Mouse (Mus musculus) cerebellum, postnatal 14 days (tissue): Measurements from ENCODE around the gene Marveld2.
A peak's percentile ranks its signal among the peaks of the same experiment; 100 is the strongest.

ENCODE experiments used
- DNase-seq, 2 experiments: peaks; one replicate each; pipeline ENCODE4 v3.0.0; 2021; ENCODE audit warnings: mixed read lengths in 2 of 2

Gene Marveld2

DNA sequence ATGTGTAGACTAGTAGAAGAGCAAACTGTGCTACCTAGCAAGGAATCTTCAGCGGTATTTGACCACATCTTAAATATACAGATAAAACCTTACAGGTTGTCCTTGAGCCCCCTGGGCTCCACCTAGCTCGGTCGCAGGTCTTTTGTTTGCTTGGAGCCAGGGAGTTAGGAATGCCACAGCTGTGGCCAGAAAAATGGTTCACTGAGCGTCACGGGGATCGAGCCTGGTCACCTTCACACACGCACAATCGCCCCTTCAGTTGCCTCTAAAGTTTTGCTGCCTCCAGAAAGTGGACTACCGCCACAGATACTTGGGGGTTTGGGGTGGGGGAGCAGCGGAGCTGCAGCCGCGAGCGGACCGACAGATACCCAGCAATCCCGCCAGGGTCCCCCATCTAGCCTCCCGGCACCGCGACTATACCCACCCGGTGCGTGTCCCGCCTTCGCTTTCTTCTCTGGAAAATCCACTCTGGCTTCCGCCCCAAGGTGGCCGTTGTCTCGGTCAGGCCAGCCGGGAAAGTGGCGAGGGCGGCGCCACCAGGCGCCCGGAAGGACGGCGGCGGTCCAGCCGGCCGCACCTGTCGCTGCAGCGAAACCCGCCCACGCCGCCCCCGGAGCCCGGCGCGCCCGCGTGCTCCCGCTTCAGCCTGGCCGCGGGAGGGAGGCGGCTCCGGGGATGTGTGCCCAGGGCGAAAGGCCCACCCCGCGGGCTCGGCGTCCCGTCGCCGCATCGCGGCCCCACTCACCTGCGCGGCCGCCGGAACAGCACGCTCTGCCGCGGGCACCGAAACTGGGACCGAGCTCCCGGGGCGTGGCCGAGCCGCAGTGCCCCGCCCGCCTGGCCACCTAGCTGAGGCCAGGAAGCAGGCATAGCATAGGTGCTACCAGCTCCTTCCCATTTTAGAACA is at the start of gene Marveld2:
Gene Marveld2, minus strand, starts transcription at position 791 of the 907 bp plus-strand sequence.
- peak; percentile 72 to 81 for DNase-seq

DNA sequence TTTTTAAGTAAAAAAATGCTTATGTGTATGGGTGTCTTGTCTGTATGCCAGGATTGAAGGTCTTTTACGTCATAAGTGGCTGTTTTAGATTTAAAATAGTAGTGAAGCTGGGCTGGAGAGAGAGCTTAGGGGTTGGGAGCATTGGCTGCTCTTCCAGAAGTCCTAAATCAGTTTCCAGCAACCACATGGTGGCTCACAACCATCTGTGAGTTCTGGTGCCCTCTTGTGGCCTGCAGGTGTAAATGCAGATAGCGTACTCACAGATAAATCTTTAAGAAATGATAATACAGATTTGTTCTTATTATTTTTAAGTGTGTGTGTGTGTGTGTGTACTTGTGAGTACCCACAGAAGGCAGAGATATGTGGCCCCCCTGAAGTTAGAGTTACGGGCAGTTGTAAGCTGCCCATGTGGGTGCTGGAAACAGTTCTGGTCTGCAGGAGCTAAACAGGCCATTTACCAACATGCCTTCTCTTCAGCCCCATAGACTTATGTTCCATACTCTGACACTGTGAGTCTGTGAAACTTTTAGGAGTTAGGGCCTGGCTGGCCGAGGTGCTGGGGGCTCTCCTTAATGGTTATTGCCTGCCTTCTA is 43.2 kb upstream of the Marveld2 start:
- DNase-seq: peak; percentile 74 to 79

DNA sequence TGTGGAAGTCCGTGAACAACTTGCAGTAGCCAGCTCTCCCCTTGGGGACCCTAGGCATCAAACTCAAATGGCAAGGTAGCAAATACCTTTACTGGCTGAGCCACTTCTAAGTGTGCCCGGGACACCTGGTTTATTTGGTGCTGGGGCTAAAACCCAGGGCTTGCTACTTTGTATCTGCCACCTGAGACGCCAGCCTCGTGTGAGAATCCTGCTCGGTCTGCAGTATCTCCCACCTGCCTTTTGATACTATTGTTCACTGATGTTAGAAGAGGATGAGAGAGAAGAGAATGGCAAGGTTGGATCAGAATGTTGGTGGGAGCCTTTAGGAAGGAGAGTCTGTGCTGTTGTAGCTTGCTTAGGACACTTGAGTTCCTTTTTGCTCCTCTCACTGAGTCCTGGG is 41.3 kb upstream of the Marveld2 start:
- no peak for DNase-seq

DNA sequence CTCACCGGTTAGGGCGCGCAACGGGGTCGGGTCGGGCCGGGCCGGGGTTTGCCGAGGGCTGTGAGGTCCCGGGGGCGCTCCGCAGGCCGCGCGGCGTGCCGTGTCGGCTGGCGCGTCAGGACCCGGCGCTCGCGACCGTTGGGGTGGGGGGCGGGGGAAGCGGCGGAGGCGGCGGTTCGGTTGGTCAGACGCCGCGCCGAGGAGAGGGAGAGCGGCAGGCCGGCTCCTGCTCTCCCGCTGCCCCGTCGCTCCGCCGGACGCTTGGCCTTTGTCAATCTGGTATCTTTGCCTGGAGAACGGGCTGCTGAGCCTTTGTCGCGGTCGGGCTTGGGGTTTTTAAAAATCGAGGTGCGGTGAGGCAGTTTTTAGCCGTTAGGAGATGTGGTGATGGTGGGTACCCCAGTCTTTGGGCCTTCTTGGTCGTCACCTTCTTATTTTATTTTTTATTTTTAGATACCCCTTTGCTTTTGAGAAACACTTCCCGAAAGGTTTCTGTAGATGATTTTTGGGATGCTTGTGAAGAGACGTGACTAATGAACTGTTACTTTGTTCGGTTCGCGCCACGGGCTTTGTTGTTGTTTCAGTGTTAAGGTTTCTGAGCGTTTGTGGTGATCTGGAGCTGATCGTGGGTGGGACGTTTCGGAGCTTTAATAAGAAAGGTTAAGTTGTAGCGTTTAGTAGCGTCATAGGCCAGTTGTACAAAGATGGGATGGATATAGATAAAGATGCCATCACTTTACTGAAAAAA is 34.8 kb upstream of the Marveld2 start, which contains the start of gene Taf9:
Gene Taf9, plus strand, starts transcription at position 141 of the 748 bp plus-strand sequence.
- DNase-seq: no peak

DNA sequence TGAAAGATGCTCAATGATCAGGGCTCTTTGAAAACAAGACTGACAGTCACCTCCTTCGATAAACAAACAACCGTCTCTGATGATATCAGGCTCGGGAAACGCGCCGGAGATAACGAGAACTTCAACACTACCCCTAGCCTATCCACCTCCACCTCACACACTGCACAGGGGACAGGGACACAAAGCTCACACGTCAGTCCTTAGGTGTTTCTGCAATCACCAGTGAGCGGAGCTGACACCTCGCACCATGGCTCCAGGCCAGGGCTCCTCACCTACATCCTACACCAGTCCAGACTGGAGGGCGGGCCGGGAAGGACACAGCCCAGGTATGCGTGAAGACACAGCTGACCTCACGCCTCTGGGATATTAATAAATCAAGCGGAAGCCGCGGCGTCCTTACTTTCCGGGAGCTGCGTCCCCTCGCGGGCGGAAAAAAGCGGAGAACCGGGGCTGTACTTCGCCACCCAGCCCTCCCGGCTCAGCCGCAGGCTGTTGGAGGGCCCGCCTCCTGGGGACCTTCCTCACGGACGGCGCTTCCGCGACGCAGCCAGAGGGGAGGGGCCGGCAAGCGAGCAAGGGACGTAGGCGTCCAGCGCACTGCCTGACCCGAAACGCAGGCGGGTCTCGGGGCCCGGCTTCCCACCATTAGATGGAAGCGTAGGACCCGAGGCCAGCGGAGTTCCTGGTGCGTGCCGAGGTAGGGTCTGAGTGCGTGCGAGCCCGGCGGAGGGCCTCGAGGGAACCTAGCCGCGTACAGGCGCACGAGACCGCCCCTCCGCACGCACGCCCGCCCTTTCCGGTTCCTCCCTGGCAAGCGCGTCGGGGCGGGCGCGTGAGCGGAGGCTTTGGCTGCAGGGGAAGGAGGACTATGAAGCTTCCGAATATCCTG is 34.0 kb upstream of the Marveld2 start, which contains the start of the genes Ak6 and Rad17:
Gene Ak6, plus strand, starts transcription at position 430 of the 889 bp plus-strand sequence.
Gene Rad17, minus strand, starts transcription at position 502 of the 889 bp plus-strand sequence.
- peak; percentile 98 for DNase-seq

DNA sequence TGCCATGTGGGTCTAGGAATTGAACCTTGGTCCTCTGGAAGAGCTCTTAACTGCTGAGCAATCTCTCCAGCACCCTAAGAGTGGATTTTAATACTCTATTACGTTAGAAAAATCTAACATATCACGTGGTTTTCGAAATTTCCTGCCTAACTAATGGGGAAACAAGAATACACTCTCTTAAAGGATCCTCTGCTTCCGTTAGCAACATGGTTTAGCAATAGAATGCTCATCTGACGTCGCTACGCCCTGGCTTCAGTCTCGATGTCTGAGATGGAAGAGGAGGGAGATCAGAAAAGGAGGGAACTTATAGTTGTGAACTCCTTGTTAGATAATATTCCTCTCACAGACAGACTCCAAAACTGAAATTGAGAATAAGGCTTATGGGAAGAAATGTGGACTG is 31.5 kb upstream of the Marveld2 start:
- no peak for DNase-seq

DNA sequence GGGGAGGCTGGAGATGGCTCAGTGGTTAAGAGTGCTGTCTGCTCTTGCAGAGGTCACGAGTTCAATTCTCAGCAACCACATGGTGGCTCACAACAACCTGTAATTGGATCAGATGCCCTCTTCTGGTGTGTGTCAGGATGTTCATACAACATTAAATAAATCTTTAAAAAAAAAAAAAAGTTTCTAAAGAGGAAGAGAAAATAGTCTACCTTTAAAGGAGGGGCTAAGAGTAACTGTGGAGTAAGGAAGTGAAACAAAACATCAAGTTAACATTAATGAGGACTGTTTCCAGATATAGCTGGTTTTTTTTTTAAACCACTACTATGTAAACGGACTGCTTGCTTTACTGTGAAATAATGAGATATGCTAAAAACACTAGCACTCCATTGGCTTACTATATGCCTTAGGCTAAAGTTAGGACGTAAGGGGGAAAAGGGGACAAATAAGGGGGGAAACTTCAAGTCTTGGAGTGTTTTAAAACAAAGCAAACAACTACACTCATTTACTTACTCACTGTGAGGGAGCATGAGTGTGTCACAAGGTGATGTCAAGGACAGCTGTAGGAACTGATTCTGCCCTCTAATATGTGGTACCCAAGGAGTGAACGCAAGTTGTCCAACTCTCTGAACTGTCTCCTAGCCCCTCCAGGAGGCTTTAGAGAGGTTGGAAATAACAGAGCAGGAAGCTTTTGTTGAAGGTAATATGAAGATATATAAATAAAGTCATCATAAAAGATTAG is 25.9 kb upstream of the Marveld2 start:
- no peak for DNase-seq

DNA sequence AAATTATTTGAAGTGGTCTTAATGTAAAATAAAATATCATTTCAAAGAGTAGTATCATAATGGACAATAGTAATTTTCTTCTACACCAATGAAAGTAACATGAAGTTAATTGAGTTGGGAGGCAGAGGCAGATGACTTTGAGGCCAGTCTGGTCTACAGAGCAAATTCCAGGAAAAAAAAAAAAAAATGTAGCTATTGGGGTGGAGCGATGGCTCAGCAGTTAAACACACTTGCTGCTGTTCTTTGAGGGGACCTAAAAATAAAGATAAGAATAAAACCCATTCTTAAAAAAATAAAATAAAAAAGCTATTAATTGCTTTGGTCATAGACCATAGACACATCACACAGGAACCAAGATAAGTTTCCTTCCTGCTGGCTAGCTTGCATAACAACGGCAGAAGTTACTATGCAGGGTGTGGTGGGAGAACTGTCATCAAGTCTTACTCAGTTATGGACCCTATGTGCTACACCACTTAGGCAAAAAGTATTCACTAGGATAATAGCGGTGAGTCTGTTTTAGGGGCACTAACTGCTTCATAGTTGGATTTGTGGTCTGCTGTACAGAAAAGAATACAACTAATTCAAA is 17.4 kb upstream of the Marveld2 start:
- no peak for DNase-seq

DNA sequence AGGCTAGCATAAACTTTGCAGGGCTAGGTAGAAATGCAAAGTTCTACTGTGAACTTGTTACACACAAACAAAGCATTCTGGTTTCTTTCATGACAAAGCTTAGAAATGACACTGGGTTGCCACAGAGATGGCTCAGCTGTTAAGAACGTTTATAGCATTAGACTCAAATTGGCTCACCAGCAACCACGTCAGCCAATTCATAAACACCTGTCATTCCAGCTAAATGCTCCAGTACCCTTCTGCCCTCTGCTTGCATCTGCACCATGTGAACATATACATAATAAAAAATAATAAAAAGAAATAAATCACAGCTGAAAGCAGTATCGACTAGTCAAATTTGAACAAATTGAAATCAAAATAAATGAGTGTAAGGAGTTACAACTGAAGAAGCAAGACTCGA is 5.5 kb upstream of the Marveld2 start:
- no peak for DNase-seq

DNA sequence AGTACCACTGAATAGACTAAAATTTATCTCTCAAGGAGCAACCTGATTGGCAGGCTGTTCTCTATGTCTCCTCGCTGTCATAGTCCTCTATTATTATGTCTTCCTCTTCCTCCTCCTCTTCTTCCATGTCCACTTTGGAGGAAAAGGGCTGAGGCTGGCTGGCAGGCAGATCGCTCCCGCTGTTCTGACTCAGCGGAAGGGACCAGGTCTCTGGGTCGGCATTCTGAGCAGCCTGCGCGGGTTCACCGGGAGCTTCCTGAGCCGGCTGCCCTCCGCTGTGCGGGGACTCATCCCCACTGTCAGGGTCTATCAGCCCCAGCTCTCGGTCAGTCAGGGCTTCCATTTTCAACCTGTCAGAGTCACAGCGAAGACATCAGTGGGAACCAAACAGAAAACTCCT is 812 bp upstream of the Marveld2 start:
- peak; percentile 11 to 20 for DNase-seq

DNA sequence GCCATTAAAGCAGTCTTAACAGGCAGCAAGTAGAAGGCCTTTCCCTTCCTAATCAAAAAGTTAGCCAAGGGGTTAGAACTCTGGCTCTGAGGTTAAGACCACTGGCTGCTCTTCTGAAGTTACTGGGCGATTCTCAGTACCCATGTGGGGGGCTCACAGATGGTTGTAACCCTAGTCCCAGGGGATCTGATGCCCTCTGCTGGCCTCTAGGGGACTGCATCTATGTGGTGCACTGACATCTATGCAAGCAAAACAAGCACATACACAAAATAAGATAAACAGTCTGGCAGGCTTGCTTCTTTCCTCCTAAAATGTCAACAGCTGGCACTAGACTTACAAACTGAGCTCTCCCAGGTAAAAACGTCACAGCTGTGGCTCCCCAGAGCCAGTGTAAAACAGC is 3.9 kb downstream of the Marveld2 start:
- peak in 1 of 2 experiments; percentile 12 for DNase-seq

DNA sequence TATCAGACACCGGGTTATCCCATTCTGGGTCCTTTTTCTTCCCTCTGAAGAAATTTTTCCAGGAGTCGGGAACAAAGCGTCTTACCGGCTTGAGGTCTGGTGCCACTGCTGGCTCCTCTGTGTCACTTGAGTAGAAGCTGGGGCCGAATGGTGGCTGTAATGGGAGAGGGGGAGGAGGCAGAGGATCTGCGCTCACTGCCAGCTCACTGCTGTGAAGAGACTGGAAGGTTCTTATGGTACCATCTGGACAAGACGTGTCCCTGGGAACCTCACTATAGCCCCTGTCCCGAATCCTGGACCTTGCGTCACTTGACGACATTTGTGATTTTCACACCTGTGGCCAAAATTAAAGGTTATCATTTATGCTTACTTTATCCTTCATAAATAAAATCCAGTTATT is 4.5 kb downstream of the Marveld2 start:
- DNase-seq: peak; percentile 65

DNA sequence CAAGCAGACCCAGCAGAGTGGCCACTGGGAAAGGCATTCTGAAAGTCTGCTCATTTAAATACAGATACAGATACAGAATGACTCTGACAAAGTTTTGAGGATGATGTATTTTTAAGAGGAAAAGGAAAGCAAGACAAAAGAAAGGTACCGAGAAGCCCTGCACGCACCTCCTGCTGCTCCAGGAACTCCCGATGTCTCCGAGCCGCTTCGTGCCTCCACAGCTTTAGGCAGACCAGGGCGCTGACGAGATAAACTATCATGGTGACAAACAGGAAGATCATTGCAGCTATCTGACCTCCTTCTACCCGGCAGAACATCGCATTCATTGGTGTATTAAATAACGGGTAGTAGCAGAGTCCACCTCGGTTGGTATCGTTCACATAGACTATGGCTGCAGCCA is 5.5 kb downstream of the Marveld2 start:
- DNase-seq: no peak

DNA sequence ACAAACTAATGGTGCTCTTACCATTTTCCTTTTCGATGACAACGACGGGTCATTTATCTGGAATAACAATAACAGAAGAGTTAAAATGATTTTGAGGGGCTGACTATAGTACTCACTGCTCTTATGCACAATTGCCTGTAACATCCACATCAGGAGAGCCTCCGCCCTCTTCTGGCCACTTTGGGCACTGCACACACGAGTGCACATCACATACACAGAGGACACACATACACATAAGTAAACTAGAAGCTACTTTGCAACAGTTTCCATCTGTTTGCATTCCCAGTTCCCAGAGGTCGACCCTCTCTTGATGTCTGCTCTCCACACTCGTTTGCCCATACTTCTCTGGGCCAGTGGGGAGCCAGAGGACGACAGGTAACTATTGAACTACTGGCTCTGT is 9.0 kb downstream of the Marveld2 start:
- DNase-seq: peak in 1 of 2 experiments; percentile 29

DNA sequence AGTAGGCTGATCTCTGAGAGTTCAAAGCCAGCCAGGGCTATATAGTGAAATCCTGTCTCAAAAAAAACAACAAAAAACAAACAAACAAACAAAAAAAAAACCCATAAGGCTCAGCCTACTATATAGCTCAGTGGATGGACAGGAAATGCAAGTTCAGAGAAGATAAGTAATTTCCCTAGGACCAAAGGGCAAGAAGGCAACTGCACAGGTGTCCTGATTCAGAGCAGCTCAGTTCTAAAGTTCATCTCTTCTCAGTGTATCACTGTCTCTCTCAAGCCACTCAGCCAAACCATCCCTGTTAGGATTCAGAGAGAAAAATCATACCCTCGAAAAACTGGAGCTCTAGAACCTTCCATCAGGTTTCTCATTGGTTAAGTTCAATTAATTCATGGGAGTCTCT is 10.9 kb downstream of the Marveld2 start:
- no peak for DNase-seq

DNA sequence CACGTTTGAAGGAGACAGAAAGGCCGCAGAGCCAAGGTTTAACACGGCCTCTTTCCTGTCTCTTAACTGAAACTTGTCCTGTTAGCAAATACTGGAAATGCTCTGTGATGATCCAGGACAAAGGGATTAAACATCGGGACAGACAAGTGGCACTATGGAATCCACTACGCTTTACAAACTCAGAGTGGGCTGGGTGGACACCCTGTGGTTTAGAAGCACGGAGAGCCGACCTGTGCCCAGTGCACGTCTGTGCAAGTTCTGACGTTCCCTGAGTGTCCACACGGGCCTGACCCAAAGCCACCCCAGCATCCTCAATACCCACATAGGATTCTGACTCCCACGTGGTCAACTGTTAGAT is 13.1 kb downstream of the Marveld2 start:
- no peak for DNase-seq

DNA sequence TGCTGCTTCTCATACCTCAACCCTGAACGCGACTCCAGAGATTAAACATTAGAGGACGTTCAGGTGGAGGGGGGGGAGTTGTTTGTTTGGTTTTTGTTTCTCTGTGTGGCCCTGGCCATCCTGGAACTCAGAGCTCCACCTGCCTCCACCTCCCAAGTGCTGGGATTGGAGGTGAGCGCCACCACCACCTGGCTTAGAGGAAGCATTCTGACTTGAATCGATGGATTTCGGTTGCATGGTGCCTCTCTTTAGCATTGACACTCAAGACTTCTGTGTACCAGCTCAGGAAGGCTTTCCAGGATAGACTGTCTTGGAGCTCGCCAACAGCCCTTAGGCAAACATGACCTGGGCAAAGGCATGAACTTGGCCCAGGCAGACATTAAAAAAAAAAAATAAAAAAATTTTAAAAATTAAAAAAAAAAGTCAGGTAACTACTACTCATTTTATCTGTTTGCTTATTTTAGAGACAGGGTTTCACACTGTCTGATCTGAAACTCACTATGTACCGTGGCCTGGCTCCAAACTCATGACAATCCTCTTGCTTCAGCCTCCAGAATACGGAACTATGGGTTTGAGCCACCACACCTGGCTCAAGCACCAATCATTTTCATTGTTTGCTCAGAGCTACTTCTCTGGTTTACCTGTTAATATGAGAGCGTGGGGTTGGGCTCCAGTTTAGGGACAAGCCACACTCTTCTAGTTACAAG is 13.6 kb downstream of the Marveld2 start:
- no peak for DNase-seq

DNA sequence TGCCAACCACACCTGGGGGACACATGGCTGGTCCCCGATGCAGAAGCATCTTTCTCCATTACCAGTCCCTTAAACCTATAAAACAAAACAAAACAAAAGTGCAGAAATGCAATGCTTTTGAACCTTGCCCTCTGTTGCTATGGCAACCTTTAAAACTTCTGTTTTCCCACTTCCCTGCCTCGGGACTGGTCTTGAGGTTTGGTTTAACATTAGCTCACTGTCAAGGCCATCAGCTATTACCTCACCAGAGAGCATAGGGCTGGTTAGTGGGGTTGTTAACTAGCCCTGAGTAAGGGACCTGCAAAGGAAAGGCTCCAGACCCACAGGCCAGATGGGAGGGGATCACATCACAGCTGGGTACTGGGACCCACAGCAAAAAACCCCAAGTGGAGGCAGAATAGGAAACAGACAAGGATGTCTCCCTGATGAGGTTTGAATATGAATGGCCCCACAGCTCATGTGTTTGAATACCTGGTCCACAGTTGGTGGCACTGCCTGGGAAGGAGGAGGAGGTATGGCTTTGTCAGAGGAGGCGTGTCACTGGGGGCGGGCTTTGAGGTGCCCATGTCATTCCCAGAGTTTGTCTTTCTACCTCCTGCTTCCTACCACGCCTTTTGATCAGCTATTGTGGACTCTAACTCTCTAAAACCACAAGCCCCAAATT is 14.4 kb downstream of the Marveld2 start:
- DNase-seq: no peak

DNA sequence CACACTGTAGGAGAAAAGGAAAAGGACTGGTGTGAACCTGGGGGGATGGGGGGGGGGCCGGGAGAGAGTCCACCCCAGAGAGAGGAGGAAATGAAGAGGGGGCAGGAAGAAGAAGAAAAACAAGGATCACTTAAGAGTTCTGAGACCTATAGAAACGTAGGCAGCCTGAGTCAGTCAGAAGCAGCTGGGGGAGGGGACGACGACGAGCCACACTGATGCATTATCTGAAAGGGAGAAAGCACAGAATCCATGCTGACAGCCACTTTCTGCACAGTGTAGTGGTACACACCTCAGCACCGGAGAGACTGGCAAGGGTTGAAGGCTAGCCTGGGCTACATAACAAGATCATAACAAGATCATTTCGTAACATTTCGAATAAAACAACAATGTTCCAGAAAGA is 15.7 kb downstream of the Marveld2 start:
- no peak for DNase-seq

DNA sequence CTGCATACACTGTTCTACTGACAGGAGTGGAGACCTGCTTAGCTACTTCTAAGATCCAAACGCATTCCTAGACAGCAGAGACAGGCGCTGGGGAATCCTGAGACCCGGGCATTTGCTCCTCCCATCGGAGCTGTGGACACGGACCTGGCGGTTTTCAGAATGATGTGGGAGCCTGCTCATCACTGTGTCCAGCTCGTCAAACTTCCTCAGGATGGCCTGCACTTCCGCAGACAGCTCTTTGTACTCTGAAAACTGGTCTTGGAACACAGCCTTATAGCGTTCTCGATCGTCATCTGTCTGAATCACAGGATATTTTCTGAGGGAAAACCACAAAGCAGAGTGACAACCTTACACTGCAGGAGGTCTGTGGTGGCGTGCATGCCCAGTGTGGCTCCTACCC is 16.5 kb downstream of the Marveld2 start:
- no peak for DNase-seq
